Mouse (Mus musculus) hindbrain, embryonic 15.5 days (tissue): ENCODE data around the gene Gria2. TPM values are rescaled to one million over a fixed set of nuclear protein-coding genes. Genes with fewer than 3 reads are reported as not detected.

Experiments used
- ATAC-seq: fragments of 200-750 bp; cut with Nextera tagmentation; 2 replicates; pipeline ENCODE4 v1.8.0; 2017; ENCODE audit warnings: low read depth, moderate number of reproducible peaks, moderate TSS enrichment; ENCODE audit not compliant: low FRiP score
- H3K27ac ChIP-seq: fragments of 300-500 bp; sonication (generic); replicated peaks from 2 replicates; pipeline ENCODE4 v1.5.1; 2015; ENCODE audit warnings: mild to moderate bottlenecking, inconsistent platforms
- H3K27me3 ChIP-seq: fragments of 300-500 bp; sonication (generic); 2 replicates; pipeline ENCODE4 v1.6.1; 2015; ENCODE audit warnings: control low read depth, inconsistent platforms
- H3K36me3 ChIP-seq: fragments of 300-500 bp; sonication (generic); 2 replicates; pipeline ENCODE4 v1.6.1; 2015; ENCODE audit warnings: control low read depth, inconsistent platforms
- H3K4me1 ChIP-seq: fragments of 300-500 bp; sonication (generic); replicated peaks from 2 replicates; pipeline ENCODE4 v1.6.1; 2015; ENCODE audit warnings: control low read depth, inconsistent platforms
- H3K4me2 ChIP-seq: fragments of 300-500 bp; sonication (generic); 2 replicates; pipeline ENCODE4 v1.6.1; 2015; ENCODE audit warnings: moderate library complexity, mild to moderate bottlenecking, inconsistent platforms
- H3K4me3 ChIP-seq: fragments of 300-500 bp; sonication (generic); 2 replicates; pipeline ENCODE4 v1.5.1; 2015; ENCODE audit warnings: mild to moderate bottlenecking, inconsistent platforms
- H3K9ac ChIP-seq: fragments of 300-500 bp; sonication (generic); 2 replicates; pipeline ENCODE4 v1.6.1; 2015; ENCODE audit warnings: inconsistent platforms
- H3K9me3 ChIP-seq: fragments of 300-500 bp; sonication (generic); 2 replicates; pipeline ENCODE4 v1.6.1; 2016; ENCODE audit warnings: control low read depth, inconsistent platforms
- WGBS: fragments of 180-500 bp; shearing (Covaris S2); methylation state at CpG from one replicate; pipeline ENCODE4 v1.1.7; 2015; 5-methylcytosine and 5-hydroxymethylcytosine counted together
- polyA plus RNA-seq: library from polyadenylated mRNA; unstranded; fragments of >200 nt; fragmentation: Nextera tagmentation; extraction: Ambion mirVana; gene quantifications from 2 replicates; pipeline ENCODE4 v1.2.1, GENCODE M21; 2015

Gene Gria2
- polyA plus RNA-seq, 1 experiment from 2014 or later: 174 TPM

GRCm38 (mm10) chr3:80773232-80773631, 29.4 kb downstream of the Gria2 start:
- Histone ChIP-seq H3K9me3 (no peaks in the 10 kb centered on the region), H3K4me1 (no peaks in the 10 kb centered on the region), H3K4me3 (no peak overlapping the region), H3K27me3 (no peaks in the 10 kb centered on the region), H3K4me2 (no peak overlapping the region), H3K27ac (no peak overlapping the region), H3K36me3 (no peaks in the 10 kb centered on the region), H3K9ac (no peak overlapping the region)
- WGBS: 90% methylated on average over 4 of the region's 4 CpGs
- ATAC-seq: no peak

GRCm38 (mm10) chr3:80769506-80770235, 33.0 kb downstream of the Gria2 start:
- 84% methylated on average over 5 of the region's 5 CpGs for WGBS

GRCm38 (mm10) chr3:80758955-80759354, 43.7 kb downstream of the Gria2 start:
- no peak overlapping the region for H3K9ac ChIP-seq
- no peaks in the 10 kb centered on the region for H3K36me3 ChIP-seq
- H3K4me1 ChIP-seq: no peaks in the 10 kb centered on the region; the same call in 1 of the 2 replicates
- WGBS: 80% methylated on average over 4 of the region's 4 CpGs
- H3K4me3 ChIP-seq: no peak overlapping the region
- no peak overlapping the region for H3K4me2 ChIP-seq
- no peak for ATAC-seq
- no peaks in the 10 kb centered on the region for H3K27me3 ChIP-seq
- H3K9me3 ChIP-seq: no peaks in the 10 kb centered on the region
- H3K27ac ChIP-seq: no peak overlapping the region

More at GRCm38 (mm10) chr3:80769506-80770235, 33.0 kb downstream of the Gria2 start:
- Histone ChIP-seq H3K27ac (no peak overlapping the region), H3K27me3 (no peaks in the 10 kb centered on the region), H3K4me2 (no peak overlapping the region), H3K4me1 (no peaks in the 10 kb centered on the region), H3K36me3 (no peaks in the 10 kb centered on the region), H3K9me3 (no peaks in the 10 kb centered on the region), H3K9ac (no peak overlapping the region), H3K4me3 (no peak overlapping the region)
- no peak for ATAC-seq

GRCm38 (mm10) chr3:80758363-80758762, 44.3 kb downstream of the Gria2 start:
- WGBS: 78% methylated on average over 2 of the region's 2 CpGs

GRCm38 (mm10) chr3:80750786-80751185, 51.8 kb downstream of the Gria2 start:
- Histone ChIP-seq H3K9ac (no peak overlapping the region), H3K4me1 (no peaks in the 10 kb centered on the region), H3K27me3 (no peaks in the 10 kb centered on the region), H3K36me3 (no peaks in the 10 kb centered on the region), H3K4me3 (no peak overlapping the region), H3K27ac (no peak overlapping the region), H3K4me2 (no peak overlapping the region), H3K9me3 (no peaks in the 10 kb centered on the region)
- no peak for ATAC-seq

More at GRCm38 (mm10) chr3:80758363-80758762, 44.3 kb downstream of the Gria2 start:
- ATAC-seq: no peak
- Histone ChIP-seq H3K27me3 (no peaks in the 10 kb centered on the region), H3K9me3 (no peaks in the 10 kb centered on the region), H3K4me1 (no peaks in the 10 kb centered on the region; the same call in 1 of the 2 replicates), H3K9ac (no peak overlapping the region), H3K27ac (no peak overlapping the region), H3K36me3 (no peaks in the 10 kb centered on the region), H3K4me3 (no peak overlapping the region), H3K4me2 (no peak overlapping the region)

- Histone ChIP-seq H3K4me2 (no peak overlapping the region), H3K9ac (no peak overlapping the region), H3K27ac (no peak overlapping the region), H3K4me3 (no peak overlapping the region), H3K9me3 (no peaks in the 10 kb centered on the region), H3K27me3 (no peaks in the 10 kb centered on the region), H3K36me3 (peaks cover 10% of the 10 kb centered on the region; the same call in 1 of the 2 replicates), H3K4me1 (no peaks in the 10 kb centered on the region)
- 69% methylated on average over 3 of the region's 3 CpGs for WGBS
- peak; percentile 38; the same call in 1 of the 2 replicates for ATAC-seq
These were observed 77.4 kb downstream of the Gria2 start for GRCm38 (mm10) chr3:80725205-80725604.

GRCm38 (mm10) chr3:80713123-80713522, 89.5 kb downstream of the Gria2 start:
- peak; percentile 59; the same call in 1 of the 2 replicates for ATAC-seq
- Histone ChIP-seq H3K27ac (no peak overlapping the region), H3K4me3 (no peak overlapping the region), H3K4me1 (no peaks in the 10 kb centered on the region; the same call in 1 of the 2 replicates), H3K4me2 (no peak overlapping the region), H3K27me3 (no peaks in the 10 kb centered on the region), H3K9ac (no peak overlapping the region), H3K9me3 (no peaks in the 10 kb centered on the region), H3K36me3 (peaks cover 15% of the 10 kb centered on the region)
- 55% methylated on average over 3 of the region's 3 CpGs for WGBS

GRCm38 (mm10) chr3:80708992-80709391, 93.6 kb downstream of the Gria2 start:
- Histone ChIP-seq H3K4me3 (no peak overlapping the region), H3K27ac (no peak overlapping the region), H3K9ac (no peak overlapping the region), H3K4me2 (no peak overlapping the region), H3K36me3 (peaks cover 32% of the 10 kb centered on the region), H3K27me3 (no peaks in the 10 kb centered on the region), H3K4me1 (no peaks in the 10 kb centered on the region; the same call in 1 of the 2 replicates), H3K9me3 (no peaks in the 10 kb centered on the region)
- no peak for ATAC-seq

- Histone ChIP-seq H3K27ac (no peak overlapping the region), H3K4me2 (no peak overlapping the region), H3K9ac (no peak overlapping the region), H3K9me3 (no peaks in the 10 kb centered on the region), H3K4me3 (no peak overlapping the region), H3K4me1 (no peaks in the 10 kb centered on the region), H3K27me3 (no peaks in the 10 kb centered on the region), H3K36me3 (peaks cover 21% of the 10 kb centered on the region)
- no peak for ATAC-seq
- 94% methylated on average over 3 of the region's 3 CpGs for WGBS
These were observed 100.5 kb downstream of the Gria2 start for GRCm38 (mm10) chr3:80702173-80702572.

- no peak overlapping the region for H3K4me2 ChIP-seq
- no peak overlapping the region for H3K27ac ChIP-seq
- 83% methylated on average over 4 of the region's 4 CpGs for WGBS
- H3K36me3 ChIP-seq: 0 out of 2 replicates have a peak, but pooled peaks cover 12% of the 10 kb centered on the region
- ATAC-seq: no peak
- H3K9me3 ChIP-seq: no peaks in the 10 kb centered on the region
- no peaks in the 10 kb centered on the region for H3K4me1 ChIP-seq
- H3K4me3 ChIP-seq: no peak overlapping the region
- no peak overlapping the region for H3K9ac ChIP-seq
- no peaks in the 10 kb centered on the region for H3K27me3 ChIP-seq
These were observed 105.1 kb downstream of the Gria2 start for GRCm38 (mm10) chr3:80697523-80697922.

- 97% methylated on average over 8 of the region's 8 CpGs for WGBS
- Histone ChIP-seq H3K9me3 (no peaks in the 10 kb centered on the region), H3K9ac (no peak overlapping the region), H3K36me3 (0 out of 2 replicates have a peak, but pooled peaks cover 11% of the 10 kb centered on the region), H3K4me3 (no peak overlapping the region), H3K27me3 (no peaks in the 10 kb centered on the region), H3K27ac (no peak overlapping the region), H3K4me2 (no peak overlapping the region), H3K4me1 (no peaks in the 10 kb centered on the region)
- ATAC-seq: 0 out of 2 replicates have a peak, but pooled peaks have one; percentile 51
These were observed 107.7 kb downstream of the Gria2 start for GRCm38 (mm10) chr3:80694965-80695364.

- no peaks in the 10 kb centered on the region for H3K9me3 ChIP-seq
- ATAC-seq: no peak
- H3K27ac ChIP-seq: no peak overlapping the region
- no peak overlapping the region for H3K4me2 ChIP-seq
- no peak overlapping the region for H3K4me3 ChIP-seq
- no peaks in the 10 kb centered on the region for H3K36me3 ChIP-seq
- H3K9ac ChIP-seq: no peak overlapping the region
- H3K4me1 ChIP-seq: no peaks in the 10 kb centered on the region
- 57% methylated on average over 5 of the region's 5 CpGs for WGBS
- H3K27me3 ChIP-seq: no peaks in the 10 kb centered on the region
These were observed 137.5 kb downstream of the Gria2 start for GRCm38 (mm10) chr3:80665105-80665504.
